Mouse (Mus musculus) adrenal gland, adult 10 weeks (tissue): ENCODE data around the gene Gm11563. TPM values are rescaled to one million over a fixed set of nuclear protein-coding genes. Genes with fewer than 3 reads are reported as not detected.

ENCODE experiments used
- polyA plus RNA-seq: library from polyadenylated mRNA; stranded (reverse); fragments of 350-450 nt; fragmentation: Illumina TruSeq; extraction: RNeasy Lipid Tissue Mini Kit (QIAGEN cat#74804); gene quantifications from one replicate; pipeline ENCODE4 v1.2.3, GENCODE M21; 2014; ENCODE audit warnings: low read depth, low replicate concordance

Gm11563 gene
- polyA plus RNA-seq, result not detected

GRCm38 (mm10) chr11:99658467-99659010 lies at the start of gene Gm11563:
Gene Gm11563 (minus strand): TSS chr11:99658960.

GRCm38 (mm10) chr11:99690463-99690862 lies 31.7 kb upstream of the Gm11563 start, which contains the start of gene Gm14190:
Gene Gm14190 (minus strand): TSS chr11:99690740.

DNA sequence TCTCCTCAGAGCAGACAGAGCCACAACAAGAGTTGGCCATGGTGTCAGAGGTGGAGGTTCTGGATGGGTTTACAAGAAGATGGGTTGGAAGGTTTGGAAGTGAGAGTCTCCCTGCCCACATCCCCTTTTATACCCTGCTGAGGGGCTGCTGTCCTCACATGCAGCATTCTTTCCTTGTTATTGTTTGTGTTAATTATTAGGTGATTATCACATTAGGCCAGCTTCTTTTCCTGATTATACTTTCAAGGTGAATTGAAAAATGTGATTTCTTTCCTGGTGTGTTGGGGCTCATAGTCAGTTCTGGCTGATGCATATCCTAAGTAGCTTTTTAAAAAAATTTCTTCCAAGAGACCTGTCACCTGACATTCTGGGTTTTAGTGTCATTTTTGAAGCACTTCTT lies 7.1 kb upstream of the Gm11563 start, which contains the start of gene Krtap4-6:
Gene Krtap4-6, minus strand, starts transcription at position 101 of the 400 bp plus-strand sequence.

GRCm38 (mm10) chr11:99650136-99650535 lies 8.6 kb downstream of the Gm11563 start, which contains the start of gene Gm11555:
Gene Gm11555 (minus strand): TSS chr11:99650236.

DNA sequence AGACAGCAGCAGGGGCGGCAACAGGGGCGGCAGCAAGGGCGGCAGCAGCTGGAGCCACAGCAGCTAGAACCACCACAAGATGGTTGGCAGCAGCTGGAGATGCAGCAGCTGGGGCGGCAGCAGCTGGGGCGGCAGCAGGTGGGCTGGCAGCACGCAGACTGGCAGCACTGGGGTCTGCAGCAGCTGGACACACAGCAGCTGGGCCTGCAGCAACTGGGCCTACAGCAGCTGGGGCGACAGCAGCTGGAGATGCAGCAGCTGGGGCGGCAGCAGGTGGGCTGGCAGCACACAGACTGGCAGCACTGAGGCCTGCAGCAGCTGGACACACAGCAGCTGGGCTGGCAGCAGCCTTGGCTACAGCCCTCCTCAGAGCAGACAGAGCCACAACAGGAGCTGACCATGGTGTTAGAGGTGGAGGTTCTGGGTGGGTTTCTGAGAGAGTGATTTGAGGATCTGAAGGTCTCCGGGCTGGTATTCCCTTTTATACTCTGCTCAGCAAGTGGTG lies 15.1 kb downstream of the Gm11563 start, which contains the start of gene Krtap4-7:
Gene Krtap4-7, minus strand, starts transcription at position 455 of the 505 bp plus-strand sequence.

DNA sequence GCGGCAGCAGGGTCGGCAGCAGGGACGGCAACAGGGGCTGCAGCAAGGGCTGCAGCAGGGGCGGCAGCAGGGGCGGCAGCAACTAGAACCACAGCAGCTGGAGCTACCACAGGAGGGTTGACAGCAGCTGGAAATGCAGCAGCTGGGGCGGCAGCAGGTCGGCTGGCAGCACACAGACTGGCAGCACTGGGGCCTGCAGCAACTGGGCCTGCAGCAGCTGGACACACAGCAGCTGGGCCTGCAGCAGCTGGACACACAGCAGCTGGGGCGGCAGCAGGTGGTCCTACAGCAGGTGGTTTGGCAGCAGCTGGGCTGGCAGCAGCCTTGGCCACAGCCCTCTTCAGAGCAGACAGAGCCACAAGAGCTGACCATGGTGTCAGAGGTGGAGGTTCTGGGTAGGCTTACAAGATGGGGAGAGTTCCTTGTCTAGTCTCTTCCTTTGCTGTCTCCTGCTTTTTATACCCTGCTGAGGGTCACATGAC lies 24.1 kb downstream of the Gm11563 start, which contains the start of gene Krtap4-2:
Gene Krtap4-2, minus strand, starts transcription at position 432 of the 482 bp plus-strand sequence.

GRCm38 (mm10) chr11:99628138-99628537 lies 30.6 kb downstream of the Gm11563 start, which contains the start of gene Krtap4-1:
Gene Krtap4-1 (minus strand): TSS chr11:99628238.

GRCm38 (mm10) chr11:99620335-99620734 lies 38.4 kb downstream of the Gm11563 start, which contains the start of gene Gm11562:
Gene Gm11562 (minus strand): TSS chr11:99620435.

DNA sequence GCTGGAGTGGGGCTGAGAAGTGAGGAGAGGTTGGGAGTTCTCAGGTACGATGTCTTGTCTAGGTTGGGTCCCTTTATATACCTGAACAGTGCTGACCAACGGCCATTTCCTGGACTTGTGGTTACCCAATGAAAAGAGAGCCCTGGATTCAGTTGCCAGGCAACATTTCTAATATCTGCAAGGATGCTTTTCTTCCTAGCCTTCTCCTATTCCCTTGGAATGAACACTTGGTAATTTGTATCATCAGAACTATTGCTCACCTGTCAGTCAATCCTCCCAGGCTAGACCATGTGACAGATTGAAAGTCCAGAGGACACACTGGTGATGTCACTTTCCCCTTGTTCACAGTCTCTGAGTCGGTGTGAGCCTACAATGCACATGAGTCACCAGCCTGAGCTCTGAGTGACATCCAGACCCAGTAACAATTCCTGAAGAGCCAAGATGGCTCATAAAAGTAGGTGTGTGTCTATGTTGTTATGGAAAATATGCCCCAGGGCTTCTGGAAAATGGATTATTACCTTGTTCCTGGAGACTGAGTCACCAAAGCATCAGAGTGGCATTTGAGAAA lies 43.9 kb downstream of the Gm11563 start, which contains the start of gene Krtap2-4:
Gene Krtap2-4, minus strand, starts transcription at position 51 of the 568 bp plus-strand sequence.

GRCm38 (mm10) chr11:99610089-99610488 lies 48.7 kb downstream of the Gm11563 start, which contains the start of gene Gm11937:
Gene Gm11937 (minus strand): TSS chr11:99610189.

Other genes with a start within 250 kb of the Gm11563 start
- gene Krt12, start 236.7 kb downstream of the Gm11563 start, polyA plus RNA-seq, result not detected
- not detected for gene Krt20, start 220.8 kb downstream of the Gm11563 start, polyA plus RNA-seq
- not detected for gene Krt23, start 165.8 kb downstream of the Gm11563 start, polyA plus RNA-seq
- gene Krt39, start 137.6 kb downstream of the Gm11563 start, polyA plus RNA-seq, result not detected
- gene Krt40, start 115.8 kb downstream of the Gm11563 start, polyA plus RNA-seq, result not detected
- not detected for gene Krtap3-3, start 108.1 kb downstream of the Gm11563 start, polyA plus RNA-seq
- gene Krtap3-2, start 102.1 kb downstream of the Gm11563 start, polyA plus RNA-seq, result not detected
- gene Gm11939, start 99.5 kb downstream of the Gm11563 start, polyA plus RNA-seq, result not detected
- not detected for gene Krtap3-1, start 92.3 kb downstream of the Gm11563 start, polyA plus RNA-seq
- gene Krtap1-5, start 77.9 kb downstream of the Gm11563 start, polyA plus RNA-seq, result not detected
- gene Krtap1-4, start 75.3 kb downstream of the Gm11563 start, polyA plus RNA-seq, result not detected
- not detected for gene Krtap1-3, start 67.6 kb downstream of the Gm11563 start, polyA plus RNA-seq
- gene Krtap9-3, start 60.9 kb downstream of the Gm11563 start, polyA plus RNA-seq, result not detected
- gene Gm11938, start 55.7 kb downstream of the Gm11563 start, polyA plus RNA-seq, result not detected
- not detected for gene Gm11937, start 48.8 kb downstream of the Gm11563 start, polyA plus RNA-seq
- not detected for gene Krtap2-4, start 44.1 kb downstream of the Gm11563 start, polyA plus RNA-seq
- not detected for gene Gm11562, start 38.5 kb downstream of the Gm11563 start, polyA plus RNA-seq
- gene Krtap4-1, start 30.7 kb downstream of the Gm11563 start, polyA plus RNA-seq, result not detected
- gene Krtap4-2, start 23.9 kb downstream of the Gm11563 start, polyA plus RNA-seq, result not detected
- not detected for gene Krtap4-7, start 14.9 kb downstream of the Gm11563 start, polyA plus RNA-seq
- not detected for gene Gm11555, start 8.7 kb downstream of the Gm11563 start, polyA plus RNA-seq
- gene Krtap4-6, start 7.0 kb upstream of the Gm11563 start, polyA plus RNA-seq, result not detected
- not detected for gene Gm14190, start 31.8 kb upstream of the Gm11563 start, polyA plus RNA-seq
- not detected for gene Gm14180, start 75.3 kb upstream of the Gm11563 start, polyA plus RNA-seq
- gene Gm11595, start 114.0 kb upstream of the Gm11563 start, polyA plus RNA-seq, result not detected
- not detected for gene Krtap4-8, start 121.7 kb upstream of the Gm11563 start, polyA plus RNA-seq
- gene Krtap4-9, start 126.2 kb upstream of the Gm11563 start, polyA plus RNA-seq, result not detected
- not detected for gene Gm11596, start 134.5 kb upstream of the Gm11563 start, polyA plus RNA-seq
- not detected for gene Gm11569, start 140.0 kb upstream of the Gm11563 start, polyA plus RNA-seq
- not detected for gene Gm11554, start 145.5 kb upstream of the Gm11563 start, polyA plus RNA-seq
- gene Krtap4-13, start 150.9 kb upstream of the Gm11563 start, polyA plus RNA-seq, result not detected
- not detected for gene Gm11564, start 156.7 kb upstream of the Gm11563 start, polyA plus RNA-seq
- not detected for gene 2300003K06Rik, start 179.1 kb upstream of the Gm11563 start, polyA plus RNA-seq
- gene Krtap4-16, start 192.6 kb upstream of the Gm11563 start, polyA plus RNA-seq, result not detected
- gene Gm11568, start 199.0 kb upstream of the Gm11563 start, polyA plus RNA-seq, result not detected
- not detected for gene Gm11559, start 205.5 kb upstream of the Gm11563 start, polyA plus RNA-seq
- not detected for gene Krtap9-1, start 214.4 kb upstream of the Gm11563 start, polyA plus RNA-seq
- gene Gm11567, start 220.2 kb upstream of the Gm11563 start, polyA plus RNA-seq, result not detected
- not detected for gene Krtap31-1, start 249.0 kb upstream of the Gm11563 start, polyA plus RNA-seq